Mouse (Mus musculus) monocyte, adult 5-6 weeks (primary cell): ENCODE results near the gene Pi4kb. TPM values are rescaled to one million over a fixed set of nuclear protein-coding genes. Genes with fewer than 3 reads are reported as not detected.
"Not testable (repeated sequence)": the region's sequence is repeated elsewhere in the genome, so short reads cannot be mapped to it uniquely, and the experiment has no call there.

Experiments
- ATAC-seq: fragments of 153-309, 156-312 bp; replicated peaks from 2 replicates; pipeline ENCODE4 v1.8.0; 2017; ENCODE audit warnings: mild to moderate bottlenecking; ENCODE audit not compliant: low TSS enrichment, insufficient number of reproducible peaks, severe bottlenecking, poor library complexity, low FRiP score
- total RNA-seq: library from RNA; stranded (forward); fragments of 200-1000, 200-491, 200-594 nt; gene quantifications from 3 replicates; pipeline ENCODE4 v1.2.3, GENCODE M21; 2017

The Pi4kb gene
- total RNA-seq = 25.2 to 29.9 TPM (median 27.2 TPM) in 3 replicates

DNA sequence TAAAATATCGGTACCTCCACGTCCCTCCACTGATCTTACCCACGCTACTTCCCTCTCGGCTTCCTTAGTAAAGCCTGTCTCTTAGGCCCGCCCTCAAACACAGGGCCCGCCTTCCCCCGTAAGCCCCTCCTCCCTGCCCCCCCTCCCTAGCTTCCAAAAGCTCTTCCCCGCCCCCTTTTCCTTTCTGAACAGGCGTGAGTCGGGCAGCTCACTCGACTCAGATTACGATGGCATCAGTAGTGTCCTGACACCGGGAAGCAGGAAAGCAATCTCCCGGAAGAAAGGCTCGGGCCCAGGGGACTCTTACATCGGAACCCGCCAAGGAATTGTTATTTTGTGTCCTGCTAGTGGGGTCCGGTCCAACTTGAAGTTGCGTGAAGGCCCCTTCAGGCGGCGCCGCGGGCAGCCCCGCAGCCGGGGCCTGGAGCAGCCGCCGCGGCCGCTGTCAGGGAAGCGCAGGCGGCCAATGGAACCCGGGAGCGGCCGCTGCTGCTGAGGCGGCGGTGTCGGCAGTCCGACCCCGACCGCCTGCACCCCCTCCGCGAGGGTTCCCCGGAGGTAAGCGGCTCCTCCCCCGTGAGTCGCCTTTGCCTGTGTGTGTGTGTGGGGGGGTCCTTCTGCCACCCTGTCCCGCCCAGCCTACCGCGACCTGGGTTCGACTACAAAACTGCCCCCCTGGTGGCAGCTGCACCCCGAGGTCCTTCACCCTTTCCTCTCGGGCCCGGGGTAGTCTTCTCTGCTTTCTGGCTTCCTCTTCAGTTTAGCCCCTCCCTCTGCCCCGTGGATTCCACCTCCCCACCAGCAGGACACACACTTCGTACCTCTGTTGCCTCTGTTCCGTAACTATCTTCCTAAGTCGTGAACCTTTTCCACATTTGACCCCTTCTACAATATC is at the start of gene Pi4kb:
TSS of gene Pi4kb (plus strand) at position 204 of the 895 bp plus-strand sequence.
- peak; percentile 87 for ATAC-seq

DNA sequence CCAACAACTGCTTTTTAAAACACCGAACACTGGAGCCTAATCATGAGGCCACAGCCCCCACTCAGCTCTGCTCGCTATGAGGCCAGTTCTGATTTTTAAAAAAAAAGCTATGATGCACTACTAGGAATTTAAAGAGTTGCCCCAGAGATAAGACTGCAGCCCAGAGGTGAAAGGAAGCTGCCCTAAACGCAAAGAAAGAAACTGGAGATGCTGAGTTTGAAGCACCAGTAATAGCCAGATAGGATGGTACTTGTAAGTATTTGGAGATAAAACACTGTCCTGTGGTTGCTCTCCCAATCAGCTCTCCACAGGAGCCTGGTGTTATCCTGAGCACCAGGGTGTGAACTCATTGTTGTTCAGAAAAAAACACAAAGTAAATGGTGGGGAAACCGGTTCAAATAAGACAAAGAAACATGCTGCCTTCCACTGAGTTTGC is 48.2 kb upstream of the Pi4kb start:
- ATAC-seq = not testable (repeated sequence)

DNA sequence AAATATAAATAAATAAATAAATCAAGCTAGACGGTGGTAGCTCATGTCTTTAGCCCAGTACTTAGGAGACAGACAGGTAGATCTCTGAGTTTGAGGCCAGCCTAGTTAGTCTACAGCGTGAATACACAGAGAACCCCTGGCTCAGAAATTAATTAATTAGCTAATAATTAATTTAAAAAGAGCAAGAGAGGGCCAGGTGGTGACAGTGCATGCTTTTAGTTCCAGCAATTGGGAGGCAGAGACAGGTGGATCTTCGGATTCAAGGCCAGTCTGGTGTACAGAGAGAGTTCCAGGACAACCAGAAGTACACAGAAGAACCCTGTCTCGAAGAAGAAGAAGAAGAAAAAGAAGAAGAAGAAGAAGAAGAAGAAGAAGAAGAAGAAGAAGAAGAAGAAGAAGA is 45.6 kb upstream of the Pi4kb start:
- not testable (repeated sequence) for ATAC-seq

DNA sequence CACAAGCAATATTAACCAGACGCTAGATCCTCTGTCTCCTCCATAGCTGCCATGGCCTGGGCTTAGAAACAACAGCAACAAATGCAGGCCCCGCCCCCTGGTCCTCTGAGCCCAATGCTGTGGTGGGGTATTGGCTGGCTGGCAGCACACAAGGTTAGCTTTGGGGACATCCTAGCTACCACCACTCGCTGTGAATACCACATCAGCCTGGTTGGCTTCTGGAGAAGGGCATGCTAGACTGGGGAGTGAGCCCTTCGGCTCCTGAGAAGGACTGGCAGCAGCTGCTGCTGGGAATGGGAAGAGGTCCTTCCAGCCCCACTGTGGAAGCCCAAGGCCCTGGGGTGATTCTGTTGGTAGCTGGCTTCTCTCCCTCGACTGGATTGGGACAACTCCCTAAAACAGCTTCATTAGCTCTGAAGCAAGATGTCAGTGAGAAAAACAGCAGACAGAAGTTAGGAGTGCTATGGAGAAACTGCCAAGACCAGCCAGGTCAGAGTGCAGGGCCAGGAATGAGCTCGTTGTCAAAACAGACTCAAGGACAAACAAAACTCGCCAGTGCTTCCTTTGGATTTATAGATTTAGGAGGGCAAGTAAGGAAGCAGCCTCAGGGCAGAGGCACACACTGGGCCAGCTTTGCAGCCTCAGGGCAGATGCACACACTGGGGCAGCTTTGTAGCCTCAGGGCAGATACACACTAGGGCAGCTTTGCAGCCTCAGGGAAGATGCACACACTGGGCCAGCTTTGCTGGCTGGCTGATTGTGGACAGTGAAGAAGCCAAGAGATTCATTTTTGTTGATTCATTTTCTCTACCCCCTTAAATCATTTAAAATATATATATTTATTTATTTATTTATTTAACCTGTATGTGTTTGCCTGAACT is 43.9 kb upstream of the Pi4kb start:
- ATAC-seq = not testable (repeated sequence)

DNA sequence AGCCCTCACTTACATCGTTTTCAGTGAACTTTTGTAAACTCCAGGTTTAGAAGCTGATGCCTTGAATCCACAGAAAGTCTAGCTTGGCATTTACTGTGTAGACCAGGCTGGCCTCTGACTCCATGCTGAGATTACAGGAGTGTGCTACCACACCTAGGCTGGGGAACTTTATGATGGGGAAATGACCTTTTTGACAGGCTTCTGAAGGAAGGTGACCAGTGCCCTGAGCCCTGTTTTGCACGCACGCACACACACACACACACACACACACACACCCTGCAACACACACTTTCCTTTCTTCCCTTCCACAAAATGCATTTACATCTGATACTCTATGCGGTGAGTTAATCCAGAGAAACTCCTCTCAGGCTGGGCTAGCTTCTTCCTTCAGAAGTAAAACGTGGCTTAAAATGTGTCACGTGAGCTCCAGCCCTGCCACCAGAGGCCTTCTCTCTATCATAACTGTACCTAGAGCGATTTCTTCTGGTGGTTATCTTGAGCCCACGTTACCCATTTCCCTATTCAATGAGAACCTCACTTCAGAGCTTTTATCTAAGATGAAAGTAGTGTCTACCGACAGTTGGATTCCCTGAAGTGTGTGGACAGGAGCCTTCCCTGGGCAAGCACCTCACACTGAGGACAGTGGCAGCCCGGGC is 43.0 kb upstream of the Pi4kb start:
- not testable (repeated sequence) for ATAC-seq

DNA sequence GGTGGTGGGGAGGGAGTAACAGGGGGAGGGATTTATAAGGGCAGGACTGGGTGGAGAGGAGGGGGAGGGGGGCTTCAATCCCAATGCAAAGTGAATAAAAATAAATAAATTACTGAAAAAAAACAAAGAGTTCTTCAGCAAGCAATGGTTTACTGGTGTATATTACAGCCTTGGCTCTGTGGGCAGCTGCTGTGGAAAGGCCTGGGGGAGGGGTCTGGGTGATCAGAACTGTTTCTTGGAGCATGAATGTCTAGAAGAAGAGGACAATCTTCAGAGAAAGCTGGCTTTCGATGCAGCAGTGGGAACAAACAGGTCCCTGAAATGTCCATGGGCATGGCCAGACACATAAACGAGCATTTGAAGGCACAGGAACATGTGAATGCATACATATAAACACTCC is 42.3 kb upstream of the Pi4kb start:
- ATAC-seq = not testable (repeated sequence)

DNA sequence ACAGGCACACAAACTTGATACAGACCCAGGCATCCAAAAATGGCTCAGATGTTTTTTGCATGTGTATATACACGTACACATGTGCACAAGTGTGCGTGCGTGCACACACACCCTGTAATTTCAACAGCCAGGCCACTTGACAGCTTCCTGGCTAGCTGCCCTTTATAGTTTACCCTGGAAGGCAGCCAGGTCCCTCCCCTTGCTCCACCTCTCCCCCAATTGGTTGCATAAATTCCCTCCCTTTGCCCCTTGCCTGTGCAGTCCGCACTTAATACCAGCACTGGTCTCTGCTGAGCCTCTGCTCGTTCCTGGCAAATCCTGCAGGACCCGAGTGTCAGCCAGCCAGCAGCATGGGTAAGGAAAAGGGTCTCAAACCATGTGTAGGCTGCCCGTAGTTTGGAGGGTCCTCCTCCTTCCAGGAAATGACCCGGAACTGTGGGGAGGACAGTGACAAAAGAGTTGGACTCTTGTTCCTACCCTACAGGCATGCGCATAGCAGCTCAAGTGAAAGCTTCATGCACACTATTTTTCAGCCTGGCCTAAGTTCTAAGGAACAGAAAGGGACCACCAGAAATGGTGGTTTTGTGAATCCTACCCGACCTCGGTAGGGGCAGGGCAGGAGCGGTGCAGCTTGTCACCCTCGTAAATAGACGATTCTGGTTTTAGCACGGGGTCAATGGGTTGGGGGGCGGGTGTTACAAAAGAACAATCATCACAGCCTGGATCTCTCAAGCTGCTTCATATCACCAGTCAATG is 41.5 kb upstream of the Pi4kb start, which contains the start of gene Selenbp1:
TSS of gene Selenbp1 (plus strand) at position 248 of the 756 bp plus-strand sequence.
- peak; percentile 86 for ATAC-seq

DNA sequence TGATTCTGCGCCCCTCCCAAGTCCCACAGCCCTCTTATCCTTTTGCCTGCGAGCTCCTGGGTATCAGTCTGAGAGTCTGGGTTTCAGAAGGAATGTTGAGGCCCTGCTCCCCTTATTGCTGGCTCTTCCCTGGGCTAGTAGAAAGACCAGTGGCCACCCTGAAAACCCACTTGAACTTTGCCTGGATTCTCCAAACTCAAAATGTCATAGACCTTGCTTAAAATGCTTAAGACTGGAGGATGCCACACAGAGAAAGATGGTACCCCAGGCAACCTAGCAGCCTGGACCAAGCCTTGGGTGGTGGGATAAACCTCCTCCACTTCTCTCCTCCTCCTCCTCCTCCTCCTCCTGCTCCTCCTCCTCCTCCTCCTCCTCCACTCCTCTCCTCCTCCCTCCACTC is 40.9 kb upstream of the Pi4kb start:
- ATAC-seq = not testable (repeated sequence)

DNA sequence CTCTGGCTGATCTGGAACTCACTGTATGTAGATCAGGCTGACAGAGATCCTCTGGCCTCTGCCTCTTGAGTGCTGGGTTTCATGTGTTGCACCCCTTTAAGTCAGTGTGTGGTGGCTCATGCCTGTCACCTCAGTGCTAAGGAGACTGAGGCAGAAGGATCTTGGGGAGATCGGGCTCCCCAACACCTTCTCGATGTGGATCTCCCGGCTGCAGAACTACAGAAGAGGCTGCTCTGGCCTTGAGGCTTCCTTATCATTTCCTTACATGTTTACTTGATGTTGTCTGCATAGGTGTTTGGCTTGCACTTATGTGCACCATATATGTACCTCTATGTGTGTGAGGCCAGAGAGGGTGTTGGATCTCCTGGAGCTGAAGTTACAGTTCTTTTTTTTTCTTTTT is 40.0 kb upstream of the Pi4kb start:
- ATAC-seq = not testable (repeated sequence)

DNA sequence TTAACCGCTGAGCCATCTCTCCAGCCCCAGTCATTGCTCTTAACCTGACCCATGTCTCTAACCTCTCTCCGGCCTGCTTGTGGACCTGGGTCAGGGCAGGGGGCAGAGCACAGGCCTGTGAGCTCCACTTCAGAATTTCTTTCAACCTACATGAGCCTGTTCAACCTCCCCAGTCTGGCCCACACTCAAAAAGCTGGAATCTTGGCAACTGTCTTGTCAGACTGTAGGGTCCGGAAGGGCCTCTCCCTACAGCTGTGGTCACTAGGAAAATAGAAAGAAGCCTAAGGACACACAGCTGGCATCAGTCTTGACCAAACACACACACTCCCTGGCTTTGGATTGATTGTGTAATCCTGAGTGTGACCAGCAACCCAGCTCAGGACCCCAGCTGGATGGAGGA is 39.2 kb upstream of the Pi4kb start:
- not testable (repeated sequence) for ATAC-seq

DNA sequence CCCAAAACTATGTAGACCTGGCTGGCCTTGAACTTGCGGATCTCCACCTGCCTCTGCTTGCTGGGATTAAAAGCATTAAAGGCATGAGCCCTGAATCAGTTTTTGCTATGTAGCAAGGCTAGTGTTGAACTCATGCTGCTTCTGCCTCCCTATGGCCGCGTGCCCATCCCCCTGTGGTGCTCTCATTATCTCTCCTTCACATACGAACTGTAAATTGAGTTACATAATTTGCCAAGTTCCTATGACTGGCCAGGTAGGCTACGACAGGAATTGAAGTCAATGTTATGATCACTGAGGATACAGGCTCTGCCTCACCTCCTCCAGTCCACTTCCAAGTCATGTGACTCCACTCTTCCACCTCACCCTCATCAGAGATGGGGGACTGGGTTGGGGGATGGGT is 38.4 kb upstream of the Pi4kb start:
- ATAC-seq = not testable (repeated sequence)

DNA sequence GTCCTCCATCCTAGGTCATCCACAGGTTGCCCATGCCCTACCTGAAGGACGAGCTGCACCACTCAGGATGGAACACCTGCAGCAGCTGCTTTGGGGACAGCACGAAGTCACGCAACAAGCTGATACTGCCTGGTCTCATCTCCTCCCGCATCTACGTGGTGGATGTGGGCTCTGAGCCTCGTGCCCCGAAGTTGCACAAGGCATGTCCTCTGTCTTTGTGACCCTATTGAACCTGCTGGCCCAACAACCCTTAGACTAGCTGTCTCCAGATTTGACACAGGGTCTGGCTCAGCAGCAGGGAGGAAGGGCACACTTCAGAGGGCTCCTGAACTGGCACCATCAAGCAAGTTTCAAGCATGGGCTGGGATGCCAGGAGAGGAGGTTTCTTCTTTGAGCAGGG is 37.3 kb upstream of the Pi4kb start:
- not testable (repeated sequence) for ATAC-seq

DNA sequence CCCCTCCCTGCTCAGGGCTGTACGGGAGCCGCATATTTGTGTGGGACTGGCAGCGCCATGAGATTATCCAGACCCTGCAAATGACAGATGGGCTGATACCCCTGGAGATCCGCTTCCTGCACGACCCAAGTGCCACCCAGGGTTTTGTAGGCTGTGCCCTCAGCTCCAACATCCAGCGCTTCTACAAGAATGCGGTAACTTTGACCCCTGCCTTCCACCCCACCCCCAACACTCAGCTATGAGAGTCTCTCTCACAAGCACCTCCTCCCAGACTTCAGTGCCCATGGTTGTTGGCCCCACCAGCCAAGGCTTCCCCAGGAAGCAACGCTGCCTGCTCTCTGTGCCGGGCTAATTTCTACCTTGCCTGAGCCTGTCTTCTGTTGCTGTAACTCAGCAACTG is 34.5 kb upstream of the Pi4kb start:
- not testable (repeated sequence) for ATAC-seq

DNA sequence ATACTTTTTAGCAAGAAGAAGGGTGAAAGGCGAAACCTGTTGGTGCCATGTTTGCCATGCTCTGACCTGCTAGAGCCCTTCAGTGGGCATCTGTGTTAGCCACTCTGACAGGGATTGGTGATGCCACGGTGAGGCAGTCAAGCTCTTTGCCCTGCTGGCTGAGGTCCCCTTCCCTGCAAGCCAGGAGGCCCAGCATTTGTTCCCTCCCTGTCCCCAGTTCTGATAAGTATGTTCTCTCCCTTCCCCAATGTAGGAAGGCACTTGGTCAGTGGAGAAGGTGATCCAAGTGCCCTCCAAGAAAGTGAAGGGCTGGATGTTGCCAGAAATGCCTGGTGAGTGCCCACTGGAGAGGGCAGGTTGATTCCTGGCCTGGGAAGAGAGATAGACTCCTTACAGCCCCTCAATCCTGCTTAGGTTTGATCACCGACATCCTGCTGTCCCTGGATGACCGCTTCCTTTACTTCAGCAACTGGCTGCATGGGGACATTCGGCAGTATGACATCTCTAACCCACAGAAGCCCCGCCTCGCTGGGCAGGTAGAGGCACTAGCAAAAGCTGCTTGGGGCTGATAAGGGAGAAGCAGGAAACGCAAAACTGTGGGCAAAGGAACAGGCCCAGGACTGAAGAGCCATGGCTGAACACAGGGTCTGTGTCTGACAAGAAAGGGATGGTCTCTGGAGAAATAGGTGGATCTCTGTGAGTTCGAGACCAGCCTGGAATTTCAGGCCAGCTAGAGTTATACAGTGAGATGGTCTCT is 32.1 kb upstream of the Pi4kb start:
- ATAC-seq = not testable (repeated sequence)

DNA sequence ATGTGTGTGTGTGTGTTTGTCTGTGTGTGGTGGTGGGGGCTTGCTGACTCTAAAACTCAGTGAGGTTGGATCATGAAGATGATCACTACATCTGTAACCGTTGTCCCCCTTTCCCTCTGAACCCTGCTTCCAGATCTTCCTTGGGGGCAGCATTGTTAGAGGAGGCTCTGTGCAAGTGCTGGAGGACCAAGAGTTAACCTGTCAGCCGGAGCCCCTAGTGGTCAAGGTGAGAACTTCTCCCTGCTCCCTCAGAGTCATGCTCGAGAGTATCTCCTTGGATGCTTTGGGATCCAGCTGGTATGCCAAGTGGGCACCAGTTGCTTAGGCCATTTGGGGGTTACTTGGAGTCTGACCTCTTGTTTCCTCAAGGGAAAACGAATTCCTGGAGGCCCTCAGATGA is 30.8 kb upstream of the Pi4kb start:
- ATAC-seq = peak; percentile 62; the same call in 1 of the 2 replicates

DNA sequence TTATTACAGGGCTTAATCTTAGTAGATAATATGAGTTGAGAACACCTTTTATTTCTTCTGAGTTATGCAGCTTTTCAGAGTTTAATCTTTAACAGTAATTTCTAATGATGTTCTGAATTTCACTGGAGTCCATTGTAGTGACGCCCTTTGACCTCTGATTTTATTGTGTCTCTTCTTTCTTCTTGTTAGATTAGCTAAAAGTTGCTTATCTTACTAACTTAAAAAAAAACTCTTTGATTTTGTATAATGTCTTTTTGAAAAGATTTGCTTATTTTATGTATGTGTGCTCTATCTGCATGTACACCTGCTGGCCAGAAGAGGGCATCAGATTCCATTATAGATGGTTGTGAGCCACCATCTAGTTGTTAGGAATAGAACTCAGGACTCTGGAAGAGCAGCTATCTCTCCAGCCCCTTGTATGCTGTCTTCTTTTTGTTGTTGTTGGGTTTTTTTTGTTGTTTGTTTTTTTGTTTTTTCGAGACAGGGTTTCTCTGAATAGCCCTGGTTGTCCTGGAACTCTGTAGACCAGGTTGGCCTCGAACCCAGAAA is 26.4 kb upstream of the Pi4kb start:
- no peak for ATAC-seq

DNA sequence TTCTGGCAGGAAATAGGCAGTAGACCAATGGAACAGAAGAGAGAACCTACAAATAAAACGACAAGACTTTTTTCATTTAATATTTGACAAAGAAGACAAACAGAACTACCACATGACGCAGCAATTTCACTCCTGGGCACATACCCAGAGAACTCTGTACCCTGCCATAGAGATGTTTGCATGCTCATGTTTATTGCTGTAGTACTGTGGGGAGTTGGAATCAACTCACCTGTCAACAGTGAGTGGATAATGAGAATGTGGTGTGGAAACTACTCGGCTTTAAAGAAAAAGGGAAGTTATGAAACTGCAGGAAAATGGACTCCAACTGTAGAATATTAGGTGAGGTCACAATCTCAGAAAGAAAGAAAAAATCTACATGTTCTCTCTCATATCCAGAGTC is 24.9 kb upstream of the Pi4kb start:
- ATAC-seq = no peak
